Mouse (Mus musculus): Measurements from ENCODE around the gene Calcr. TPM values are rescaled to one million over a fixed set of nuclear protein-coding genes. Genes with fewer than 3 reads are reported as not detected.
"Not testable (repeated sequence)": the region's sequence is repeated elsewhere in the genome, so short reads cannot be mapped to it uniquely, and the experiment has no call there.

The Calcr gene
- polyA plus RNA-seq, 1 experiment from 2014 or later: 2.1 TPM

GRCm38 (mm10) chr6:3671941-3672340 lies 92.6 kb downstream of the Calcr start:
- H3K36me3 ChIP-seq; H3K4me1 ChIP-seq; H3K4me3 ChIP-seq; ATAC-seq (ENCODE audit: low FRiP score); H3K4me2 ChIP-seq (replicated peaks); H3K27me3 ChIP-seq; H3K27ac ChIP-seq; H3K9ac ChIP-seq; H3K9me3 ChIP-seq (replicated peaks): not testable (repeated sequence)
- WGBS: 82% methylated on average over 4 of the region's 4 CpGs

GRCm38 (mm10) chr6:3664147-3664716 lies 100.3 kb downstream of the Calcr start:
- 74% methylated on average over 10 of the region's 10 CpGs for WGBS
- Histone ChIP-seq H3K4me3 (no peak overlapping the region), H3K4me1 (no peaks in the 10 kb centered on the region), H3K27ac (no peak overlapping the region), H3K27me3 (no peaks in the 10 kb centered on the region), H3K9ac (no peak overlapping the region), H3K36me3 (no peaks in the 10 kb centered on the region), H3K4me2 (replicated peaks) (no peak overlapping the region), H3K9me3 (replicated peaks) (no peaks in the 10 kb centered on the region)
- ATAC-seq (ENCODE audit: low FRiP score): no peak

GRCm38 (mm10) chr6:3658405-3658804 lies 106.1 kb downstream of the Calcr start:
- no peak overlapping the region for H3K9ac ChIP-seq
- H3K4me1 ChIP-seq: no peaks in the 10 kb centered on the region
- H3K4me2 ChIP-seq (replicated peaks): no peak overlapping the region
- no peak overlapping the region for H3K4me3 ChIP-seq
- no peak for ATAC-seq (ENCODE audit: low FRiP score)
- no peaks in the 10 kb centered on the region for H3K9me3 ChIP-seq (replicated peaks)
- H3K27me3 ChIP-seq: no peaks in the 10 kb centered on the region
- H3K27ac ChIP-seq: no peak overlapping the region
- H3K36me3 ChIP-seq: no peaks in the 10 kb centered on the region
- 95% methylated on average over 4 of the region's 4 CpGs for WGBS

MicroRNAs encoded within 50 kb of the gene (microRNA counts, 519-probe panel; counts per million panel counts)
- 470 counts per million, percentile 58 among the panel's probes with 10 or more counts for microRNA mmu-miR-489
- microRNA mmu-miR-653: 470 counts per million, percentile 58 among the panel's probes with 10 or more counts

Small RNA genes within 50 kb of the gene (microRNA-seq; reads per million reads assigned to microRNA genes)
- gene Mir489 (not detected), gene Mir653 (2.7 reads per million, percentile 2 among the genes with 10 or more reads in this experiment)

Other genes with a start within 250 kb of the Calcr start
- 0.34 and 0.60 TPM in 2 replicates for gene Tfpi2, start 224.2 kb upstream of the Calcr start, polyA plus RNA-seq (2016; fragmentation: Nextera tagmentation; extraction: Ambion mirVana)
- not detected in 2 replicates for gene Gngt1, start 229.1 kb upstream of the Calcr start, polyA plus RNA-seq (2016; fragmentation: Nextera tagmentation; extraction: Ambion mirVana)
- gene Gng11, start 239.2 kb upstream of the Calcr start, polyA plus RNA-seq (2016; fragmentation: Nextera tagmentation; extraction: Ambion mirVana): 43.8 and 44.3 TPM in 2 replicates

All from hindbrain, embryonic 12.5 days (tissue).